Comparison of ENCODE assay signal across 8 mouse cellular contexts in genomic region chr8:117471174-117471573, GRCm38 (mm10). TPM values are rescaled to one million over a fixed set of nuclear protein-coding genes. Genes with fewer than 3 reads are reported as not detected.
DNase-seq lines count a peak whose midpoint lies in the region; ATAC-seq and TF ChIP-seq lines count a peak whose summit lies in the region.

No protein-coding gene starts in this region.

- H3K27me3 ChIP-seq in heart, embryonic 10.5 days (ENCODE audit: insufficient read depth, poor library complexity, severe bottlenecking), result no peaks in the 10 kb centered on the region
- H3K27me3 ChIP-seq in kidney, postnatal 0 days (ENCODE audit: insufficient read depth, low read length), result no peaks in the 10 kb centered on the region
- H3K27me3 ChIP-seq in liver, postnatal 0 days (ENCODE audit: insufficient read depth, low read length), result 0 out of 2 replicates have a peak, but pooled peaks cover 3% of the 10 kb centered on the region
- no peaks in the 10 kb centered on the region for H3K27me3 ChIP-seq in neural tube, embryonic 14.5 days (ENCODE audit: control insufficient read depth, insufficient read depth, low read length)

- no peak overlapping the region for H3K4me2 ChIP-seq in kidney, postnatal 0 days (ENCODE audit: low read length)
- no peak overlapping the region for H3K4me2 ChIP-seq in liver, postnatal 0 days (ENCODE audit: low read depth, low read length)
- H3K4me2 ChIP-seq in neural tube, embryonic 14.5 days (ENCODE audit: low read depth, low read length), result no peak overlapping the region

- DNase-seq in CD4-positive, CD25-positive, alpha-beta regulatory T cell, adult 2 months (ENCODE audit: low read depth, low spot score), result peak; percentile 83
- peak; percentile 81 for DNase-seq in embryo, embryonic 10.5 days (ENCODE audit: low spot score)
- DNase-seq in heart, embryonic 10.5 days (ENCODE audit: low spot score), result peak; percentile 84
- DNase-seq in kidney, postnatal 0 days (ENCODE audit: low spot score), result peak; percentile 89
- peak; percentile 85 for DNase-seq in liver, postnatal 0 days
- DNase-seq in thymus, postnatal 0 days (ENCODE audit: low spot score), result peak; percentile 69

- H3K4me3 ChIP-seq in heart, embryonic 10.5 days, result no peak overlapping the region
- no peak overlapping the region for H3K4me3 ChIP-seq in kidney, postnatal 0 days (replicated peaks; ENCODE audit: low read depth, low read length)
- no peak overlapping the region for H3K4me3 ChIP-seq in liver, postnatal 0 days (ENCODE audit: low read depth, low read length)
- no peak overlapping the region for H3K4me3 ChIP-seq in neural tube, embryonic 14.5 days (ENCODE audit: low read depth, low read length)

- no peak overlapping the region for H3K9ac ChIP-seq in kidney, postnatal 0 days (ENCODE audit: low read depth, low read length)
- H3K9ac ChIP-seq in liver, postnatal 0 days (replicated peaks), result no peak overlapping the region
- H3K9ac ChIP-seq in neural tube, embryonic 14.5 days (replicated peaks; ENCODE audit: low read depth, low read length), result no peak overlapping the region

- peak; percentile 62 for ATAC-seq in activated CD4-positive, CD25-positive, alpha-beta regulatory T cell, adult 4 months
- 0 out of 2 replicates have a peak, but pooled peaks have one; percentile 3 for ATAC-seq in kidney, postnatal 0 days (replicated peaks; ENCODE audit: low FRiP score, low read depth)
- peak; percentile 60 for ATAC-seq in liver, postnatal 0 days
- peak; percentile 7; the same call in 1 of the 2 replicates for ATAC-seq in neural tube, embryonic 14.5 days (ENCODE audit: low read depth)

- no peaks in the 10 kb centered on the region for H3K9me3 ChIP-seq in heart, embryonic 10.5 days
- no peaks in the 10 kb centered on the region for H3K9me3 ChIP-seq in kidney, postnatal 0 days (replicated peaks; ENCODE audit: low read length)
- no peaks in the 10 kb centered on the region for H3K9me3 ChIP-seq in liver, postnatal 0 days (ENCODE audit: low read length)
- H3K9me3 ChIP-seq in neural tube, embryonic 14.5 days (ENCODE audit: control insufficient read depth, low read length), result no peaks in the 10 kb centered on the region

- TF ChIP-seq CTCF in kidney, postnatal 0 days (IDR thresholded peaks at IDR 0.05; ENCODE audit: low read depth), result peak; percentile 89
- TF ChIP-seq CTCF in liver, postnatal 0 days (IDR thresholded peaks at IDR 0.05; ENCODE audit: low read depth), result peak; percentile 92

- peaks cover 18% of the 10 kb centered on the region for H3K4me1 ChIP-seq in heart, embryonic 10.5 days
- H3K4me1 ChIP-seq in kidney, postnatal 0 days (replicated peaks; ENCODE audit: insufficient read depth, low read length), result peaks cover 6% of the 10 kb centered on the region; the same call in 1 of the 2 replicates
- H3K4me1 ChIP-seq in liver, postnatal 0 days (ENCODE audit: insufficient read depth), result peaks cover 10% of the 10 kb centered on the region; the same call in 1 of the 2 replicates
- peaks cover 11% of the 10 kb centered on the region for H3K4me1 ChIP-seq in neural tube, embryonic 14.5 days (ENCODE audit: control insufficient read depth, insufficient read depth, low read length)

- 16% methylated on average over 3 of the region's 3 CpGs for WGBS in heart, embryonic 10.5 days
- 22% methylated on average over 3 of the region's 3 CpGs for WGBS in kidney, postnatal 0 days
- WGBS in liver, postnatal 0 days (ENCODE audit: insufficient replicate concordance), result 21% methylated on average over 3 of the region's 3 CpGs
- WGBS in neural tube, embryonic 14.5 days, result 17% methylated on average over 3 of the region's 3 CpGs

- H3K27ac ChIP-seq in heart, embryonic 10.5 days, result peak overlapping the region; percentile 82; the same call in 1 of the 2 replicates
- peak overlapping the region; percentile 80; the same call in 1 of the 2 replicates for H3K27ac ChIP-seq in kidney, postnatal 0 days
- no peak overlapping the region for H3K27ac ChIP-seq in liver, postnatal 0 days (ENCODE audit: low read depth)
- H3K27ac ChIP-seq in neural tube, embryonic 14.5 days (ENCODE audit: low read depth, low read length), result no peak overlapping the region

- no peaks in the 10 kb centered on the region for H3K36me3 ChIP-seq in heart, embryonic 10.5 days
- no peaks in the 10 kb centered on the region for H3K36me3 ChIP-seq in kidney, postnatal 0 days (ENCODE audit: insufficient read depth, low read length)
- no peaks in the 10 kb centered on the region for H3K36me3 ChIP-seq in liver, postnatal 0 days (replicated peaks; ENCODE audit: insufficient read depth, low read length)
- no peaks in the 10 kb centered on the region for H3K36me3 ChIP-seq in neural tube, embryonic 14.5 days (ENCODE audit: control insufficient read depth, insufficient read depth, low read length)

- no peak for TF ChIP-seq EP300 in liver, postnatal 0 days (IDR thresholded peaks at IDR 0.05; ENCODE audit: low read depth)

RNA-seq across cellular contexts. Expression of gene Plcg2, which starts 26.9 kb away (rescaled TPM):
- 1 to 10 TPM in 1 of 2 experiments, not detected in 1; 1.1 TPM for polyA plus RNA-seq in activated CD4-positive, CD25-positive, alpha-beta regulatory T cell, adult 4 months (2017; shearing (Covaris generic))
- polyA plus RNA-seq in heart, embryonic 10.5 days (2016; fragmentation: Nextera tagmentation; extraction: Ambion mirVana), result 6.8 and 8.3 TPM in 2 replicates
- 7.3 and 8.0 TPM in 2 replicates for polyA plus RNA-seq in kidney, postnatal 0 days (2015; fragmentation: Nextera tagmentation; extraction: Ambion mirVana)
- polyA plus RNA-seq in liver, postnatal 0 days (2015; fragmentation: Nextera tagmentation; extraction: Ambion mirVana), result 5.9 and 7.3 TPM in 2 replicates
- 0.50 and 0.93 TPM in 2 replicates for polyA plus RNA-seq in neural tube, embryonic 14.5 days (2014; fragmentation: Nextera tagmentation; extraction: Ambion mirVana)
- 7.8 and 8.4 TPM in 2 replicates for polyA plus RNA-seq in thymus, postnatal 0 days (2015; fragmentation: Nextera tagmentation; extraction: Ambion mirVana)

Comparison
In these comparisons a context has a peak if more than half of its experiments do, and no peak if none do; other contexts are left out.
1. ATAC-seq: peak in every context shown above with its lines; median percentile 62 in activated CD4-positive, CD25-positive, alpha-beta regulatory T cell, adult 4 months; 60 in liver, postnatal 0 days; 7 in neural tube, embryonic 14.5 days; 3 in kidney, postnatal 0 days.
2. H3K27ac ChIP-seq: peak in heart, embryonic 10.5 days (single experiment) and kidney, postnatal 0 days (single experiment); none in liver, postnatal 0 days (single experiment) and neural tube, embryonic 14.5 days (single experiment).
3. Peak in every context shown above with its lines, with median percentiles within 50 percentile points of each other: DNase-seq.